Comparison of ENCODE assay signal across 22 mouse cellular contexts in genomic region chr3:34173416-34174097, GRCm38 (mm10).
DNase-seq lines count a peak whose midpoint lies in the region; ATAC-seq and TF ChIP-seq lines count a peak whose summit lies in the region.
"Had no signal": no experiment of that assay in that cellular context is flagged by ENCODE, and none has a peak within 500 bp of the region (broad histone marks: within the 10 kb centered on the region; RNA-seq: fewer than 3 reads in every experiment).

No protein-coding gene starts in this region.

- no peak overlapping the region for H3K4me3 ChIP-seq in midbrain, embryonic 15.5 days
- no peak overlapping the region for H3K4me3 ChIP-seq in midbrain, embryonic 11.5 days (ENCODE audit: low read depth, low read length)
- no peak overlapping the region for H3K4me3 ChIP-seq in forebrain, embryonic 15.5 days
- H3K4me3 ChIP-seq: embryonic facial prominence, embryonic 15.5 days; erythroblast, embryonic 14.5 days; heart, embryonic 10.5 days; hindbrain, embryonic 12.5 days had no signal

- ATAC-seq in midbrain, embryonic 15.5 days (replicated peaks): peak; percentile 90
- no peak; the same call in 1 of the 2 replicates for ATAC-seq in midbrain, embryonic 11.5 days (ENCODE audit: low FRiP score)
- ATAC-seq in forebrain, embryonic 15.5 days (replicated peaks): peak; percentile 78
- ATAC-seq in megakaryocyte progenitor cell, adult 5-6 weeks (replicated peaks; ENCODE audit: poor library complexity): no peak
- ATAC-seq: hindbrain, embryonic 16.5 days; inflammation-experienced regulatory T-cells, adult 6 months had no signal

- peaks cover 2% of the 10 kb centered on the region; the same call in 1 of the 2 replicates for H3K4me1 ChIP-seq in midbrain, embryonic 15.5 days
- no peaks in the 10 kb centered on the region for H3K4me1 ChIP-seq in midbrain, embryonic 11.5 days (ENCODE audit: control insufficient read depth, insufficient read depth, low read length)
- H3K4me1 ChIP-seq in forebrain, embryonic 15.5 days: 0 out of 2 replicates have a peak, but pooled peaks cover 3% of the 10 kb centered on the region
- H3K4me1 ChIP-seq: embryonic facial prominence, embryonic 15.5 days; heart, embryonic 10.5 days; hindbrain, embryonic 12.5 days had no signal

- H3K9ac ChIP-seq in midbrain, embryonic 15.5 days: no peak overlapping the region
- H3K9ac ChIP-seq in midbrain, embryonic 11.5 days (ENCODE audit: low read length): no peak overlapping the region
- no peak overlapping the region for H3K9ac ChIP-seq in forebrain, embryonic 15.5 days (replicated peaks)
- H3K9ac ChIP-seq: embryonic facial prominence, embryonic 15.5 days; hindbrain, embryonic 12.5 days had no signal

- H3K27me3 ChIP-seq in midbrain, embryonic 15.5 days (replicated peaks): no peaks in the 10 kb centered on the region
- H3K27me3 ChIP-seq in midbrain, embryonic 11.5 days (ENCODE audit: control insufficient read depth, insufficient read depth, low read length): no peaks in the 10 kb centered on the region
- H3K27me3 ChIP-seq in forebrain, embryonic 15.5 days: no peaks in the 10 kb centered on the region
- H3K27me3 ChIP-seq: embryonic facial prominence, embryonic 15.5 days; hindbrain, embryonic 12.5 days had no signal

- H3K36me3 ChIP-seq in midbrain, embryonic 15.5 days (replicated peaks): no peaks in the 10 kb centered on the region
- H3K36me3 ChIP-seq in midbrain, embryonic 11.5 days (ENCODE audit: control insufficient read depth, insufficient read depth, low read length): no peaks in the 10 kb centered on the region
- no peaks in the 10 kb centered on the region for H3K36me3 ChIP-seq in forebrain, embryonic 15.5 days
- H3K36me3 ChIP-seq: embryonic facial prominence, embryonic 15.5 days; heart, embryonic 10.5 days; hindbrain, embryonic 12.5 days had no signal

- H3K27ac ChIP-seq in midbrain, embryonic 15.5 days: no peak overlapping the region
- no peak overlapping the region for H3K27ac ChIP-seq in midbrain, embryonic 11.5 days (ENCODE audit: low read depth, low read length)
- 0 out of 2 replicates have a peak overlapping the region, but pooled peaks have one; percentile 6 for H3K27ac ChIP-seq in forebrain, embryonic 15.5 days (replicated peaks)
- H3K27ac ChIP-seq: embryonic facial prominence, embryonic 15.5 days; heart, embryonic 10.5 days; hindbrain, embryonic 12.5 days had no signal

- TF ChIP-seq CTCF in brain, embryonic 14.5 days (IDR thresholded peaks at IDR 0.05; ENCODE audit: borderline replicate concordance, extremely low read depth, insufficient read depth, insufficient read length): no peak

- no peak overlapping the region for H3K4me2 ChIP-seq in midbrain, embryonic 15.5 days
- H3K4me2 ChIP-seq in midbrain, embryonic 11.5 days: no peak overlapping the region
- H3K4me2 ChIP-seq in forebrain, embryonic 15.5 days (replicated peaks): no peak overlapping the region
- H3K4me2 ChIP-seq: embryonic facial prominence, embryonic 15.5 days; hindbrain, embryonic 12.5 days had no signal

- no peak for TF ChIP-seq POLR2A in brain, embryonic 14.5 days (IDR thresholded peaks at IDR 0.05; ENCODE audit: borderline replicate concordance, extremely low read depth, insufficient read depth, insufficient read length, poor library complexity, severe bottlenecking)

- no peak for DNase-seq in midbrain, embryonic 11.5 days (ENCODE audit: low spot score, missing footprints)
- peak; percentile 62 for DNase-seq in brain, embryonic 14.5 days (ENCODE audit: low read depth)
- DNase-seq in thymus, postnatal 4 days: no peak
- DNase-seq: adrenal gland, adult 2 months; adrenal gland, postnatal 25 days; cerebellum, adult 11 months; cerebellum, adult 8-10 months; cerebellum, postnatal 14 days; embryo, embryonic 11 days; gastrocnemius, postnatal 36 days; heart, adult 11 months; heart, postnatal 10 days; heart, postnatal 4 days had no signal

- 35% methylated on average over 6 of the region's 6 CpGs for WGBS in midbrain, embryonic 15.5 days
- WGBS in midbrain, embryonic 11.5 days: 67% methylated on average over 6 of the region's 6 CpGs
- WGBS in forebrain, embryonic 15.5 days: 39% methylated on average over 6 of the region's 6 CpGs

- 0 out of 2 replicates have a peak, but pooled peaks cover 6% of the 10 kb centered on the region for H3K9me3 ChIP-seq in midbrain, embryonic 15.5 days
- no peaks in the 10 kb centered on the region for H3K9me3 ChIP-seq in midbrain, embryonic 11.5 days (ENCODE audit: control insufficient read depth, low read length)
- no peaks in the 10 kb centered on the region for H3K9me3 ChIP-seq in forebrain, embryonic 15.5 days
- H3K9me3 ChIP-seq: embryonic facial prominence, embryonic 15.5 days; heart, embryonic 10.5 days; hindbrain, embryonic 12.5 days had no signal

Comparison
In these comparisons a context has a peak if more than half of its experiments do, and no peak if none do; other contexts are left out.
1. ATAC-seq: peak in midbrain, embryonic 15.5 days (single experiment) and forebrain, embryonic 15.5 days (single experiment); none in midbrain, embryonic 11.5 days (single experiment) and megakaryocyte progenitor cell, adult 5-6 weeks (single experiment).